Mouse (Mus musculus): Measurements from ENCODE around the gene Copb2.

The Copb2 gene

GRCm38 (mm10) chr9:98563137-98564126, at the start of gene Copb2:
Gene Copb2, plus strand, starts transcription at chr9:98563721.
- DNase-seq (ENCODE audit: low spot score), result peak; percentile 97

- no peak for DNase-seq (ENCODE audit: low spot score)
Measured at GRCm38 (mm10) chr9:98523872-98524271, 39.6 kb upstream of the Copb2 start.

- DNase-seq (ENCODE audit: low spot score), result peak; percentile 13
Measured at GRCm38 (mm10) chr9:98524786-98525542, 38.6 kb upstream of the Copb2 start.

GRCm38 (mm10) chr9:98525543-98525924, 38.0 kb upstream of the Copb2 start:
- no peak for DNase-seq (ENCODE audit: low spot score)

GRCm38 (mm10) chr9:98527226-98527625, 36.3 kb upstream of the Copb2 start:
- no peak for DNase-seq (ENCODE audit: low spot score)

GRCm38 (mm10) chr9:98529776-98530175, 33.7 kb upstream of the Copb2 start:
- no peak for DNase-seq (ENCODE audit: low spot score)

- DNase-seq (ENCODE audit: low spot score), result no peak
Measured at GRCm38 (mm10) chr9:98530999-98531398, 32.5 kb upstream of the Copb2 start.

- DNase-seq (ENCODE audit: low spot score), result no peak
Measured at GRCm38 (mm10) chr9:98534675-98535280, 28.7 kb upstream of the Copb2 start.

- no peak for DNase-seq (ENCODE audit: low spot score)
Measured at GRCm38 (mm10) chr9:98535763-98536162, 27.8 kb upstream of the Copb2 start.

- peak; percentile 19 for DNase-seq (ENCODE audit: low spot score)
Measured at GRCm38 (mm10) chr9:98538017-98538712, 25.4 kb upstream of the Copb2 start.

- DNase-seq (ENCODE audit: low spot score), result peak; percentile 49
Measured at GRCm38 (mm10) chr9:98538713-98539360, 24.7 kb upstream of the Copb2 start.

GRCm38 (mm10) chr9:98544042-98544441, 19.5 kb upstream of the Copb2 start:
- DNase-seq (ENCODE audit: low spot score), result no peak

GRCm38 (mm10) chr9:98583852-98584251, 20.3 kb downstream of the Copb2 start:
- DNase-seq (ENCODE audit: low spot score), result no peak

GRCm38 (mm10) chr9:98600094-98600493, 36.6 kb downstream of the Copb2 start:
- no peak for DNase-seq (ENCODE audit: low spot score)

- DNase-seq (ENCODE audit: low spot score), result peak; percentile 68
Measured at GRCm38 (mm10) chr9:98601156-98601836, 37.8 kb downstream of the Copb2 start, which contains the start of gene Mrps22. Gene Mrps22, minus strand, starts transcription at chr9:98601660.

- DNase-seq (ENCODE audit: low spot score), result no peak
Measured at GRCm38 (mm10) chr9:98601837-98602359, 38.4 kb downstream of the Copb2 start.

- DNase-seq (ENCODE audit: low spot score), result no peak
Measured at GRCm38 (mm10) chr9:98604896-98605295, 41.4 kb downstream of the Copb2 start.

- DNase-seq (ENCODE audit: low spot score), result no peak
Measured at GRCm38 (mm10) chr9:98628480-98628879, 65.0 kb downstream of the Copb2 start.

GRCm38 (mm10) chr9:98633287-98634162, 70.0 kb downstream of the Copb2 start:
- no peak for DNase-seq (ENCODE audit: low spot score)
